Mouse (Mus musculus): ENCODE data around the gene Scfd2. TPM values are rescaled to one million over a fixed set of nuclear protein-coding genes. Genes with fewer than 3 reads are reported as not detected.
A peak's percentile ranks its signal among the peaks of the same experiment; 100 is the strongest.

Gene Scfd2
- polyA plus RNA-seq (2015; fragmentation: Nextera tagmentation; extraction: Ambion mirVana): 17.2 and 20.8 TPM in 2 replicates

DNA sequence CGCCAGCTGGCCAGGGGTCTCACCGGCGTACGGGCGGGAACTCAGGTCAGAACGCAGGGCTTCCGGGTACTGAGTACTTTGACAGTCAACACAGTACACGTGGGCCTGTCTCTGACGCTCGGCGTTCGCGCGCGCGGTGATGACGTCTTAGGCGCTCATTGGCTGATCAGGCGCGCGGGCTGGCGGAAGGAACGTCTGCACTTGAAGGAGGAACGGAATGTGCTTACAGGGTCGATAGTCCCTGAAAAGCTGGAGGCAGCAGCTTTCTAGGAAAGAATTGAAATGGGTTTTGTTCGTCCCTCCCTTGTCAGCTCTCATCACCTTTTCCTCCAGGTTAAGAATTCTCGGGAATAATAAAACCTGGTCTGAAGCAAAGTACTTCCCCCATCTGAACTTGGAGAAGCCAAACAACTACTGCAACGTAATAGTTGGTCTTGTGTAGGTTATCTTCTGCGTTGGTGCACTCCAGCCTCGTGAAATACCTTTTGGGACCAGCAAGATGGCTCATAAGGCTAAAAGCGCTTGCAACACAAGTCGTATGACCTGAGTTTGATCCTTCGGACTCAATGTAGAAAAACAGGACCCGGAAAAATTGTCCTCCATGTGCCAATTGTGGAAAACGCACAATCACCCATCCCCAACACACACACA is at the start of gene Scfd2:
TSS of gene Scfd2 (minus strand) at position 130 of the 651 bp plus-strand sequence.
- Histone ChIP-seq H3K9ac (peak within 1 kb of the TSS; percentile 74), H3K9me3 (no peaks in the 10 kb centered on the region), H3K27me3 (no peaks in the 10 kb centered on the region), H3K4me3 (peak within 1 kb of the TSS; percentile 90), H3K27ac (peak within 1 kb of the TSS; percentile 58), H3K36me3 (no peaks in the 10 kb centered on the region), H3K4me1 (peaks cover 22% of the 10 kb centered on the region), H3K4me2 (peak within 1 kb of the TSS; percentile 99)
- ATAC-seq (ENCODE audit: insufficient number of reproducible peaks, insufficient read depth, low FRiP score, low TSS enrichment, low read depth): peak; percentile 62
- 7% methylated on average over 35 of the region's 35 CpGs for WGBS

DNA sequence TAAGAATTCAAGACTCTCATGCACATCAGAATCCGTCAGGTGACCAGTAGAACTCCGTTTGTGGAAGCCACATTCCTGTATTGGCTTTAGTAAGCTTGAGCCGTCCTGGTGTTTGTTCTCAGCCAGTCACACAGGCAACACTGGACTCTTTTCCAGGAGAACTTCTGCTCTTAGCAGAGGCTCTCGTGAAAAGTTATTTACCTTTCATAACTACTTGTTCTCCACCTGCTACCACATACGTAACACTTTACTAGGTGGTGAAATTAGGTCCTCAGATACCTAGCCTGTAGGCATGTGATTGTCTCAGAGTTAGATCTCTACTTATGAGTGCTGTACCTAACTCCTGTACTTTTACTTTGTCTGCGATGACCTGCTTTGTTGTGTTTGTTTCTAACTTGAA is 40.2 kb upstream of the Scfd2 start:
- Histone ChIP-seq H3K36me3 (peaks cover 49% of the 10 kb centered on the region), H3K4me2 (no peak overlapping the region), H3K27me3 (no peaks in the 10 kb centered on the region), H3K4me1 (no peaks in the 10 kb centered on the region), H3K9ac (no peak overlapping the region), H3K27ac (no peak overlapping the region), H3K9me3 (no peaks in the 10 kb centered on the region), H3K4me3 (no peak overlapping the region)
- no peak for ATAC-seq (ENCODE audit: insufficient number of reproducible peaks, insufficient read depth, low FRiP score, low TSS enrichment, low read depth)
- 92% methylated on average over 6 of the region's 6 CpGs for WGBS

DNA sequence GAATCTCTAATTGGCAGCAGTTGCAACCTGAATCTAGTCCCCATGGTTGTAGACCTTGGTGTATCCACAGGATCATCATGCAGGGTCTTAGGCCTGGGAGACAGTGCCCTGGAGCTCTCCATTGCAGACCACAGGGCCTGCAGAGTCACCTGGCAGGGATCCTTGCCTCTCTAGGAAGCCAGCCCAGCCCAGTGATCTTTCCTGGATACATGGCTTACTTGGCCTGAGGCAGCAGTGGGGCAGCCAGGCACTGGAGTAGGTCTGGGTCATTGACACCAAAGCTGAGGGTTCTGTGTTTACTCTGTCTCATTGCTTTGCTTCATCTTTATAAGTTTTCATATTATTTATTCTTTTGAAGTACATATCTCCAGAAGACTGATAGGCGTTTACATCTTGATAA is 29.6 kb upstream of the Scfd2 start:
- Histone ChIP-seq H3K9ac (no peak overlapping the region), H3K27ac (no peak overlapping the region), H3K27me3 (no peaks in the 10 kb centered on the region), H3K4me3 (no peak overlapping the region), H3K4me2 (no peak overlapping the region), H3K4me1 (no peaks in the 10 kb centered on the region), H3K36me3 (peaks cover 72% of the 10 kb centered on the region), H3K9me3 (no peaks in the 10 kb centered on the region)
- no peak for ATAC-seq (ENCODE audit: insufficient number of reproducible peaks, insufficient read depth, low FRiP score, low TSS enrichment, low read depth)
- WGBS: 96% methylated on average over 1 of the region's 1 CpGs

DNA sequence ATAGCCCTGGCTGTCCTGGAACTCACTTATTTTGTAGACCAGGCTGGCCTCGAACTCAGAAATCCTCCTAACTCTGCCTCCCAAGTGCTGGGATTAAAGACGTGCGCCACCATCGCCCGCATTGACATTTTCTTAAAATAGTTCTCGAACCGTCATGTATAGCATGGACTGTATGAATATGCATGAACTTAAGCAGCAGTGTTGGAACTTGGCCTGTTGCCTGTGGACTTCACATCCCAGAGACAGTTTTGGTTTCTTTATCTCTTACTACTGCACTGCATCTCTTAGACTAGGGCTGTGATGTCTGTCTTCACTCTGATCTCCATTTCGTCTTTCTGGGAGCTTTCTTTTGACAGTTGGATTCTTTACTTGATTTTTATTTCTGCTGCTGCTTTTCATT is 18.0 kb upstream of the Scfd2 start:
- H3K4me2 ChIP-seq: no peak overlapping the region
- no peaks in the 10 kb centered on the region for H3K27me3 ChIP-seq
- 90% methylated on average over 8 of the region's 8 CpGs for WGBS
- ATAC-seq (ENCODE audit: insufficient number of reproducible peaks, insufficient read depth, low FRiP score, low TSS enrichment, low read depth): no peak
- peaks cover 60% of the 10 kb centered on the region for H3K36me3 ChIP-seq
- H3K9me3 ChIP-seq: no peaks in the 10 kb centered on the region
- no peak overlapping the region for H3K27ac ChIP-seq
- no peaks in the 10 kb centered on the region for H3K4me1 ChIP-seq
- no peak overlapping the region for H3K4me3 ChIP-seq
- no peak overlapping the region for H3K9ac ChIP-seq

DNA sequence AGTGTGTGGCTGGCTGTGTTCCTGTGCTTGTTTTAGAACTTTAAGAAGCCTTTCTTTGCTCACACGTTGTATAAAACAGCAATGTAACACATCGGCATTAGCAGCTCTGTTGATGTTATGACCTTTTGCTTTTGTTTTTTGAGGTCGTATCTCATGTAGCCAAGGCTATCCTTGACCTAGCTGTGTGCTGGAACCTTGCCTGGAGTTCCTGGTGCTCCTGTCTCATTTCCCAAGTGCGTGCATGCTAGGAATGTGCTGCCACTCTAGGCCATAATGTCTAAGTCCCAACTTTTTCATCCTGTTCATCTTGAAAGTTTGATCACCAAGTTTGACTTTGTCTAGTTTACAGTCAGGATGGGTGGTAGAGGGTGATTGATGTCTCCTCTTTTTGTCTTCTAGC is 14.0 kb upstream of the Scfd2 start:
- no peak for ATAC-seq (ENCODE audit: insufficient number of reproducible peaks, insufficient read depth, low FRiP score, low TSS enrichment, low read depth)
- Histone ChIP-seq H3K9ac (no peak overlapping the region), H3K27me3 (no peaks in the 10 kb centered on the region), H3K4me1 (no peaks in the 10 kb centered on the region), H3K4me2 (no peak overlapping the region), H3K4me3 (no peak overlapping the region), H3K36me3 (peaks cover 49% of the 10 kb centered on the region), H3K27ac (no peak overlapping the region), H3K9me3 (no peaks in the 10 kb centered on the region)
- 96% methylated on average over 4 of the region's 4 CpGs for WGBS

DNA sequence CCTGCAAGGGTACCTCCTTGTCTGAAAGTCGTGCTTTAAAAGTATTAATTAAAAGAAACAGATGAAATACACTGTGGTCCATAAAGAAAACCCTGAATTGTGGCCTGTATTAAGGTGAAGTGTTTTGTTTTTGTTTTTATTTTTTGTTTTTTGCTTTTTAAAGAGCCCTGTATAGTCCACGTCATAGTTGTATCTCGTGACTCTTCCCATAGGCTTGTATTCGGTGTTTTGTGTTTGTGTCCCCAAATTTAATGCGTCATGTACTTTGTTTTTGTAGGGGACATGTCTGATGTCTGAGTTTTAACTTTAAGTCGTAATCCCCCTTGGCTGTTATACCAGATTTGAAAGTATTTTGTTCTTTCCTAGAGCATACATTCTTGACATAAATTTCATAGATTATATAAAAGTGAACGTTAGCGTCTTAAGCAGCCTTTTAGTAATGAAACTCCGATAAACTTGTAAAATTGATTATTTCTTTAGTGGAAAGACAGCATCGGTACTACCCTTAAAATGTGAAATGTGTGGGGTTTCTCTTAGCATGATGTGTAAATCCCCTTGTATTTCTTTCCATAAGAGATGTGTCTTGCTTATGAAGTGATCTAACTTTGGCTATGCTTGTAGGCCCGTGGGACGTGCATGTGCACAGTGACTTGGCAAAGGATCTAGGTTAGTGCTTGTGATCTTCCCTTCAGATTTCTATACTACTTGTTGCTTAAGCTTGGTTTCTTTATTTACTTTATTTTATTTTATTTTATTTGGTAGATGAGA is 4.8 kb upstream of the Scfd2 start:
- H3K27me3 ChIP-seq: no peaks in the 10 kb centered on the region
- H3K9me3 ChIP-seq: no peaks in the 10 kb centered on the region
- peak overlapping the region; percentile 93 for H3K4me3 ChIP-seq
- peak overlapping the region; percentile 67 for H3K4me2 ChIP-seq
- ATAC-seq (ENCODE audit: insufficient number of reproducible peaks, insufficient read depth, low FRiP score, low TSS enrichment, low read depth): no peak
- 45% methylated on average over 12 of the region's 12 CpGs for WGBS
- peak overlapping the region; percentile 91 for H3K9ac ChIP-seq
- peaks cover 8% of the 10 kb centered on the region for H3K36me3 ChIP-seq
- H3K4me1 ChIP-seq: peaks cover 19% of the 10 kb centered on the region
- H3K27ac ChIP-seq: peak overlapping the region; percentile 95; the same call in 1 of the 2 replicates

DNA sequence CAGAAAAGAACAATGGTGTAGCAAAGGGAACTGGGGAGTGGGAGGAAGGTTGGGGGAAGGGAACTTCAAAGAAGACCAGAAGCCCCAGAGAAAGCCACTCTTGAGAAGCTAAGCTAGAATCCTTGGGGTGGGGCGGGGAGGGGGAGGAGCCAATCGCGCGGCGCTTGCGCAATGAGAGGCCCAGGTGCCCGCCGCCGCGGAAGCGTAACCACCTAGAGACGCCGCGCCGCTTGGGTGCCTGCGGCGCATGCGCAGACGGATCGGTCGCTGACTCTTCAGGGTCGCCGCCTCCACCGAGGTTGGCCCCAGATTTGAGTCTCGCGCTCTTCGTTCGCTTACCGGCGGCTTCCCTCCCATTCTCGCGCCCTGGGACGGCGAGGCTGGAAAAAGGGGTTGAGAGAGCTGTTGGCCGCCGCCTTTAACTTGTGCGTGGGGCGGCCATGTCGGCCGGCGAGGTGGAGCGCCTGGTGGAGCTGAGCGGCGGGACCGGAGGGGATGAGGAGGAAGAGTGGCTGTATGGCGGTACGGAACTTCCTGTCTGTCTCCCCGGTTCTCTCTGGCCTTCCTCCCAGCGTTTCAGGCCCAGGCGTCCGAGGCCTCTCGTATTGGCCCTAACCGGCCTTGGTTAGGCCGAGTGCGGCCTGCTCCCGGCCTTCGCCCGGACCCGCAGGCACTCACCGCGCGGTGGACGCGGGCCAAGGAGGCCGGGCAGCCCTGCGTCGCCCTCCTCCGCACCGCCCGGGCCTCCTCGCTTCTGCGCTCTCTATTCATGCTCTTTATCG is 3.9 kb upstream of the Scfd2 start, which contains the start of gene Fip1l1:
TSS of gene Fip1l1 (plus strand) at position 210 of the 782 bp plus-strand sequence.
- Histone ChIP-seq H3K4me2 (peak within 1 kb of the TSS; percentile 67), H3K9ac (peak within 1 kb of the TSS; percentile 91), H3K4me1 (peaks cover 26% of the 10 kb centered on the region), H3K4me3 (peak within 1 kb of the TSS; percentile 93), H3K27ac (peak within 1 kb of the TSS; percentile 95), H3K9me3 (no peaks in the 10 kb centered on the region), H3K27me3 (no peaks in the 10 kb centered on the region), H3K36me3 (peaks cover 8% of the 10 kb centered on the region)
- peak; percentile 90 for ATAC-seq (ENCODE audit: insufficient number of reproducible peaks, insufficient read depth, low FRiP score, low TSS enrichment, low read depth)
- WGBS: under 1% methylated on average over 71 of the region's 73 CpGs

DNA sequence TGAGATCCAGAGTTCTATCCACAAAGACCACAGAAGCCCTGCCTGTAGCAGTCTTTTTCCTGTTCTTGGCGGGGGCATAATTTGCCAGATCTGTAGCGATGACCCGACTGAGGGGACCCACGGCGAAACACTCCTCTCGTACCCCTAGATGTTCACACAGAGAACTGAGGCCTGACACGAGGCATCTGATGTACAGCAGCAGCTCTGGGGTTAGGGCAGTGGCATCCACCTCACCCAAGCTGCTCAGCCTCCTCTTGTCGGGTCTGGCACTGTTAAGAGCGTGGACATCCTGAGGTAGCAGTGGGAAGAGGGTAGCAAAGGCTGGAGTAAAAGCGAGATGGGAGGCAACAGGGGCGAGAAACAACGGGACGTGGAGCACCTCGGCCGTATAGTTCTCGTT is 774 bp downstream of the Scfd2 start:
- Histone ChIP-seq H3K27ac (no peak overlapping the region), H3K9ac (peak overlapping the region; percentile 74), H3K4me2 (peak overlapping the region; percentile 99), H3K27me3 (no peaks in the 10 kb centered on the region), H3K9me3 (no peaks in the 10 kb centered on the region), H3K36me3 (no peaks in the 10 kb centered on the region), H3K4me3 (peak overlapping the region; percentile 90), H3K4me1 (peaks cover 17% of the 10 kb centered on the region)
- 22% methylated on average over 16 of the region's 16 CpGs for WGBS
- ATAC-seq (ENCODE audit: insufficient number of reproducible peaks, insufficient read depth, low FRiP score, low TSS enrichment, low read depth): no peak

DNA sequence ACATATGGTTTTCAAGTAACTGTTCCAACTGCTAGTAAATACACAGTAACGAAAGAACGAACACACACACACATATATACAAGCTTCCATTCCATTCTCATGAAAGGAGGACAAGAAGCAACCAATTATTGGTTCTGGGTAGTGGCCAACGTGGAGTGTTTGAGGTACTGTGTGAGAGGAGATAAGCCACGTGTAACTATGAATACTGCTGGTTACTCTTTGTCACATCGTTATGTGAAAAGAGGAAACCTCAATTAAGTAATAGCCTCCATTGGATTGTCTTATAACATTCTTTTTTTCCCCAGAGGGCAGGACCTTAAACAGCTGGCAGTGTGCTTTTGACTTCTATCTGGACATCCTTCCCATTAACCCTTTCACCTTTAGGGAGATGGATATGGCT is 4.5 kb downstream of the Scfd2 start:
- Histone ChIP-seq H3K4me2 (no peak overlapping the region), H3K4me1 (peaks cover 15% of the 10 kb centered on the region), H3K9ac (no peak overlapping the region), H3K27ac (no peak overlapping the region), H3K9me3 (no peaks in the 10 kb centered on the region), H3K27me3 (no peaks in the 10 kb centered on the region), H3K4me3 (no peak overlapping the region), H3K36me3 (no peaks in the 10 kb centered on the region)
- 78% methylated on average over 5 of the region's 5 CpGs for WGBS
- no peak for ATAC-seq (ENCODE audit: insufficient number of reproducible peaks, insufficient read depth, low FRiP score, low TSS enrichment, low read depth)

DNA sequence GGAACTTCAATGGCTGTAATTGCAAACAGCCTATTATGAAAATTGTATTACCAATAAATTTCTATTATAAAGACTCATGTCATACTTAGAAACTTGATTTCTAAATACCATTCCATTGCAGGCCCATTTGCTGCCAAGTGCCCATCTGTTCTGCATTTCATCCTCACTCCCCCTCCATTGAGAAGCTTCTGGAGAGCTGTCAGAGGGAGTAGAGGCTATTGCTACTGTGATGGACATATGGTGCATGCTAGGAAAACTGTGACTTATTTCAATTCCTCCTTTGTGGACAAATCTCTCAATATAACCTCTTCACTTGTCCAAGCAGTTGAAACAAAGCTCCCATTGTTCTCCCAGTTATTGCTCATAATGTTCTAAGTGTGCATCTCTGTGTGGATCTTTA is 19.9 kb downstream of the Scfd2 start:
- H3K4me2 ChIP-seq: no peak overlapping the region
- no peak for ATAC-seq (ENCODE audit: insufficient number of reproducible peaks, insufficient read depth, low FRiP score, low TSS enrichment, low read depth)
- H3K27ac ChIP-seq: no peak overlapping the region
- H3K36me3 ChIP-seq: no peaks in the 10 kb centered on the region
- H3K4me3 ChIP-seq: no peak overlapping the region
- H3K4me1 ChIP-seq: no peaks in the 10 kb centered on the region
- no peak overlapping the region for H3K9ac ChIP-seq
- no peaks in the 10 kb centered on the region for H3K9me3 ChIP-seq
- no peaks in the 10 kb centered on the region for H3K27me3 ChIP-seq

DNA sequence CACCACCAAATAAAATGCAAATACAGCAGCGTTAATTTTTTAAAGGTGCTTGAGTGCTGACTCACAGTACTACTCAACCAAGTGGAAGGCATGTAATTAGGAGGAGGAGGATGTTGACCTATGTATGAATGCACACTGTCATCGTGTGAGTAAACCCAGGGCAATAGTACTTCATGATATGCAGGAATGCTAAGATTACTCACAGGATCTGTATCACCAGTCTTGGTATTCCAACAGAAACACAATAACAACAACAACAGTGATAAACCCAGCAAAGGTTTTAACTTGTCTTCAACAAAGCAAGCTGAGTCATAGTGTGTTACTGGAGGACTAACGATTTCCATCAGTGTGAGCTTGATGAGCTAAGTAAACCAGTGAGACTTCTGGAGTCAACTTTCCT is 38.9 kb downstream of the Scfd2 start:
- H3K4me3 ChIP-seq: no peak overlapping the region
- H3K4me2 ChIP-seq: no peak overlapping the region
- H3K9me3 ChIP-seq: no peaks in the 10 kb centered on the region
- no peak overlapping the region for H3K27ac ChIP-seq
- no peak for ATAC-seq (ENCODE audit: insufficient number of reproducible peaks, insufficient read depth, low FRiP score, low TSS enrichment, low read depth)
- H3K4me1 ChIP-seq: no peaks in the 10 kb centered on the region
- no peak overlapping the region for H3K9ac ChIP-seq
- no peaks in the 10 kb centered on the region for H3K27me3 ChIP-seq
- 81% methylated on average over 3 of the region's 3 CpGs for WGBS
- H3K36me3 ChIP-seq: no peaks in the 10 kb centered on the region

All from embryonic facial prominence, embryonic 13.5 days (tissue).